Mouse (Mus musculus) spleen, adult 2 months (tissue): ENCODE data around the gene Cxcl9. TPM values are rescaled to one million over a fixed set of nuclear protein-coding genes. Genes with fewer than 3 reads are reported as not detected.
A peak's percentile ranks its signal among the peaks of the same experiment; 100 is the strongest.

ENCODE experiments used
- DNase-seq, 2 experiments: peaks; one replicate each; pipeline versions ENCODE4 v3.0.0 to v3.0.0-alpha.2; 2012 to 2021; ENCODE audit warnings: low spot score in 2 of 2, low read depth in 1 of 2
- H3K27ac ChIP-seq: fragments of 200-500 bp; 2 replicates; pipeline ENCODE4 v1.5.1; 2012; ENCODE audit warnings: low read length, inconsistent platforms; ENCODE audit not compliant: insufficient read depth
- H3K27me3 ChIP-seq: fragments of 200-500 bp; 2 replicates; pipeline ENCODE4 v1.6.1; 2012; ENCODE audit warnings: mild to moderate bottlenecking, moderate library complexity, low read length, inconsistent platforms; ENCODE audit not compliant: control insufficient read depth, insufficient read depth
- H3K36me3 ChIP-seq: fragments of 200-500 bp; 2 replicates; pipeline ENCODE4 v1.6.1; 2012; ENCODE audit warnings: mild to moderate bottlenecking, low read length, inconsistent platforms; ENCODE audit not compliant: control insufficient read depth, insufficient read depth
- H3K4me1 ChIP-seq: fragments of 200-500 bp; 2 replicates; pipeline ENCODE4 v1.6.1; 2011; ENCODE audit warnings: inconsistent platforms; ENCODE audit not compliant: control insufficient read depth, insufficient read depth, insufficient read length
- H3K4me3 ChIP-seq: fragments of 200-500 bp; 2 replicates; pipeline ENCODE4 v1.5.1; 2011; ENCODE audit warnings: mild to moderate bottlenecking, inconsistent platforms; ENCODE audit not compliant: insufficient read depth, insufficient read length; ENCODE audit errors: extremely low read depth
- CTCF ChIP-seq: fragments of 200-500 bp; IDR thresholded peaks from 2 replicates; pipeline ENCODE4 v1.5.1; 2011; ENCODE audit warnings: mild to moderate bottlenecking, inconsistent platforms; ENCODE audit not compliant: insufficient read depth, insufficient read length, insufficient replicate concordance; ENCODE audit errors: extremely low read depth
- POLR2A ChIP-seq: fragments of 200-500 bp; IDR thresholded peaks from 2 replicates; pipeline ENCODE4 v1.6.1; 2011; ENCODE audit warnings: low read depth, low read length, inconsistent platforms
- WGBS: fragments of 180-500 bp; shearing (Covaris S2); methylation state at CpG from one replicate; pipeline ENCODE4 v1.1.7; 2018; 5-methylcytosine and 5-hydroxymethylcytosine counted together
- polyA plus RNA-seq: library from polyadenylated mRNA; depleted of rRNA; stranded (reverse); fragments of >200 nt; gene quantifications from 2 replicates; pipeline ENCODE4 v1.2.3, GENCODE M21; 2012

Cxcl9 gene
- polyA plus RNA-seq, 1 experiment: 31.2 TPM

- no peaks in the 10 kb centered on the region for H3K27me3 ChIP-seq
- H3K4me1 ChIP-seq: no peaks in the 10 kb centered on the region
- no peak overlapping the region for H3K4me3 ChIP-seq
- no peaks in the 10 kb centered on the region for H3K36me3 ChIP-seq
- DNase-seq: no peak
- no peak for TF ChIP-seq POLR2A
- TF ChIP-seq CTCF: no peak
- WGBS: 93% methylated on average over 4 of the region's 4 CpGs
- H3K27ac ChIP-seq: no peak overlapping the region
These were observed 5.3 kb downstream of the Cxcl9 start for GRCm38 (mm10) chr5:92322612-92323011.

GRCm38 (mm10) chr5:92321631-92322400 is 6.1 kb downstream of the Cxcl9 start:
- Histone ChIP-seq H3K4me3 (no peak overlapping the region), H3K4me1 (no peaks in the 10 kb centered on the region), H3K36me3 (no peaks in the 10 kb centered on the region), H3K27me3 (no peaks in the 10 kb centered on the region), H3K27ac (no peak overlapping the region)
- no peak for TF ChIP-seq POLR2A
- no peak for TF ChIP-seq CTCF
- WGBS: 61% methylated on average over 8 of the region's 8 CpGs
- DNase-seq: no peak

- peak in 1 of 2 experiments; percentile 6 for DNase-seq
- Histone ChIP-seq H3K4me3 (no peak overlapping the region), H3K27ac (no peak overlapping the region), H3K4me1 (no peaks in the 10 kb centered on the region), H3K36me3 (no peaks in the 10 kb centered on the region), H3K27me3 (no peaks in the 10 kb centered on the region)
- 86% methylated on average over 14 of the region's 14 CpGs for WGBS
- TF ChIP-seq CTCF: no peak
These were observed 9.3 kb downstream of the Cxcl9 start for GRCm38 (mm10) chr5:92318596-92318995.

- no peaks in the 10 kb centered on the region for H3K4me1 ChIP-seq
- TF ChIP-seq CTCF: no peak
- no peak for TF ChIP-seq POLR2A
- H3K27me3 ChIP-seq: no peaks in the 10 kb centered on the region
- 78% methylated on average over 7 of the region's 7 CpGs for WGBS
- no peak overlapping the region for H3K4me3 ChIP-seq
- peak in 1 of 2 experiments; percentile 18 for DNase-seq
- H3K27ac ChIP-seq: no peak overlapping the region
- no peaks in the 10 kb centered on the region for H3K36me3 ChIP-seq
These were observed 9.8 kb downstream of the Cxcl9 start for GRCm38 (mm10) chr5:92318119-92318518.

GRCm38 (mm10) chr5:92313776-92314175 is 14.1 kb downstream of the Cxcl9 start:
- no peaks in the 10 kb centered on the region for H3K27me3 ChIP-seq
- H3K4me1 ChIP-seq: peaks cover 6% of the 10 kb centered on the region
- no peak for DNase-seq
- TF ChIP-seq POLR2A: no peak
- TF ChIP-seq CTCF: no peak
- 59% methylated on average over 7 of the region's 7 CpGs for WGBS
- H3K4me3 ChIP-seq: no peak overlapping the region
- no peak overlapping the region for H3K27ac ChIP-seq
- no peaks in the 10 kb centered on the region for H3K36me3 ChIP-seq

- WGBS: 13% methylated on average over 13 of the region's 13 CpGs
- peak; percentile 79 to 85 for DNase-seq
These were observed 15.7 kb downstream of the Cxcl9 start for GRCm38 (mm10) chr5:92312046-92312715.

More at GRCm38 (mm10) chr5:92312046-92312715, 15.7 kb downstream of the Cxcl9 start:
- H3K4me3 ChIP-seq: no peak overlapping the region
- no peaks in the 10 kb centered on the region for H3K27me3 ChIP-seq
- H3K27ac ChIP-seq: no peak overlapping the region
- H3K4me1 ChIP-seq: peaks cover 7% of the 10 kb centered on the region
- H3K36me3 ChIP-seq: no peaks in the 10 kb centered on the region
- peak; percentile 32; the same call in 1 of the 2 replicates for TF ChIP-seq CTCF
- no peak for TF ChIP-seq POLR2A
